ENCODE assay signal across 32 mouse cellular contexts in genomic region chr17:43818390-43818789, GRCm38 (mm10). TPM values are rescaled to one million over a fixed set of nuclear protein-coding genes. Genes with fewer than 3 reads are reported as not detected.
DNase-seq lines count a peak whose midpoint lies in the region; ATAC-seq and TF ChIP-seq lines count a peak whose summit lies in the region.
"Had no signal": no experiment of that assay in that cellular context is flagged by ENCODE, and none has a peak within 500 bp of the region (broad histone marks: within the 10 kb centered on the region; RNA-seq: fewer than 3 reads in every experiment).

No protein-coding gene starts in this region.

- H3K36me3 ChIP-seq in heart, postnatal 0 days (replicated peaks; ENCODE audit: control insufficient read depth, insufficient read depth, low read length), result no peaks in the 10 kb centered on the region
- no peaks in the 10 kb centered on the region for H3K36me3 ChIP-seq in liver, postnatal 0 days (replicated peaks; ENCODE audit: insufficient read depth, low read length)
- H3K36me3 ChIP-seq in liver, embryonic 12.5 days, result no peaks in the 10 kb centered on the region
- no peaks in the 10 kb centered on the region for H3K36me3 ChIP-seq in ES-Bruce4 (ENCODE audit: control insufficient read depth, insufficient read depth, low read length, poor library complexity, severe bottlenecking)
- H3K36me3 ChIP-seq: embryonic facial prominence, embryonic 13.5 days; heart, embryonic 15.5 days; limb, embryonic 15.5 days; neural tube, embryonic 15.5 days; stomach, embryonic 15.5 days had no signal

- H3K4me1 ChIP-seq in heart, postnatal 0 days (ENCODE audit: control insufficient read depth, insufficient read depth), result peaks cover 11% of the 10 kb centered on the region
- H3K4me1 ChIP-seq in liver, postnatal 0 days (ENCODE audit: insufficient read depth), result no peaks in the 10 kb centered on the region
- no peaks in the 10 kb centered on the region for H3K4me1 ChIP-seq in liver, embryonic 12.5 days
- H3K4me1 ChIP-seq in ES-Bruce4 (ENCODE audit: control insufficient read depth, insufficient read depth, low read length), result no peaks in the 10 kb centered on the region
- H3K4me1 ChIP-seq: embryonic facial prominence, embryonic 13.5 days; forebrain, embryonic 13.5 days; limb, embryonic 15.5 days; stomach, embryonic 15.5 days had no signal

- POLR2A ChIA-PET in Patski (lab: Charles Lee), result no interaction called here

- H3K9ac ChIP-seq in heart, postnatal 0 days (replicated peaks; ENCODE audit: low read depth, low read length), result no peak overlapping the region
- no peak overlapping the region for H3K9ac ChIP-seq in liver, postnatal 0 days (replicated peaks)
- H3K9ac ChIP-seq in liver, embryonic 12.5 days, result no peak overlapping the region
- no peak overlapping the region for H3K9ac ChIP-seq in ES-Bruce4 (ENCODE audit: low read depth, poor library complexity, severe bottlenecking)
- H3K9ac ChIP-seq: embryonic facial prominence, embryonic 13.5 days; forebrain, embryonic 13.5 days; heart, embryonic 15.5 days; limb, embryonic 15.5 days; neural tube, embryonic 15.5 days; stomach, embryonic 15.5 days had no signal

- H3K9me3 ChIP-seq in heart, postnatal 0 days (replicated peaks; ENCODE audit: control insufficient read depth, low read length), result no peaks in the 10 kb centered on the region
- H3K9me3 ChIP-seq in liver, postnatal 0 days (ENCODE audit: low read length), result no peaks in the 10 kb centered on the region
- H3K9me3 ChIP-seq in liver, embryonic 12.5 days (replicated peaks), result no peaks in the 10 kb centered on the region
- no peaks in the 10 kb centered on the region for H3K9me3 ChIP-seq in ES-Bruce4 (replicated peaks; ENCODE audit: control insufficient read depth, insufficient read depth, low read length, poor library complexity, severe bottlenecking)
- H3K9me3 ChIP-seq: embryonic facial prominence, embryonic 13.5 days; forebrain, embryonic 13.5 days; heart, embryonic 15.5 days; limb, embryonic 15.5 days; neural tube, embryonic 15.5 days; stomach, embryonic 15.5 days had no signal

- TF ChIP-seq EP300 in heart, postnatal 0 days (IDR thresholded peaks at IDR 0.05; ENCODE audit: low read depth), result no peak
- TF ChIP-seq EP300 in liver, postnatal 0 days (IDR thresholded peaks at IDR 0.05; ENCODE audit: low read depth), result no peak
- no peak for TF ChIP-seq EP300 in ES-Bruce4 (IDR thresholded peaks at IDR 0.05; ENCODE audit: insufficient read depth, low read depth, low read length)

- 78% methylated on average over 6 of the region's 6 CpGs for WGBS in heart, postnatal 0 days
- WGBS in liver, postnatal 0 days (ENCODE audit: insufficient replicate concordance), result 61% methylated on average over 6 of the region's 6 CpGs
- WGBS in liver, embryonic 12.5 days (ENCODE audit: insufficient replicate concordance), result 54% methylated on average over 6 of the region's 6 CpGs

- peak; percentile 28 for TF ChIP-seq CTCF in heart, postnatal 0 days (IDR thresholded peaks at IDR 0.05; ENCODE audit: low read depth)
- peak; percentile 26; the same call in 1 of the 2 replicates for TF ChIP-seq CTCF in liver, postnatal 0 days (IDR thresholded peaks at IDR 0.05; ENCODE audit: low read depth)
- TF ChIP-seq CTCF in ES-Bruce4 (IDR thresholded peaks at IDR 0.05; ENCODE audit: low read depth, low read length), result peak; percentile 36
- peak; percentile 54 for TF ChIP-seq CTCF in Patski (IDR thresholded peaks at IDR 0.05)

- DNase-seq in heart, postnatal 0 days (ENCODE audit: low spot score), result no peak
- no peak for DNase-seq in heart, adult 9 months (ENCODE audit: low spot score in 2 of 2)
- no peak for DNase-seq in liver, postnatal 0 days
- no peak for DNase-seq in Patski (ENCODE audit: low read depth, low spot score)
- DNase-seq in spleen, postnatal 10 days (ENCODE audit: low spot score in 2 of 2), result no peak
- DNase-seq: adrenal gland, postnatal 10 days; cerebellum, adult 2 months; cerebellum, postnatal 36 days; embryo, embryonic 11 days; kidney, adult 9 months; kidney, postnatal 25 days; left cerebral cortex, postnatal 4 days; lung, adult 2 months; lung, postnatal 4 days; midbrain, embryonic 14.5 days; right cerebral cortex, adult 18-20 months; right cerebral cortex, postnatal 4 days had no signal

- TF ChIP-seq POLR2A in ES-Bruce4 (IDR thresholded peaks at IDR 0.05; ENCODE audit: insufficient read depth, low read length), result no peak

- H3K4me2 ChIP-seq in heart, postnatal 0 days (ENCODE audit: low read depth, low read length), result no peak overlapping the region
- H3K4me2 ChIP-seq in liver, postnatal 0 days (ENCODE audit: low read depth, low read length), result no peak overlapping the region
- H3K4me2 ChIP-seq in liver, embryonic 12.5 days, result no peak overlapping the region
- H3K4me2 ChIP-seq: embryonic facial prominence, embryonic 13.5 days; forebrain, embryonic 13.5 days; heart, embryonic 15.5 days; limb, embryonic 15.5 days; neural tube, embryonic 15.5 days; stomach, embryonic 15.5 days had no signal

- H3K27me3 ChIP-seq in heart, postnatal 0 days (ENCODE audit: control insufficient read depth, insufficient read depth, low read length), result no peaks in the 10 kb centered on the region
- no peaks in the 10 kb centered on the region for H3K27me3 ChIP-seq in liver, postnatal 0 days (ENCODE audit: insufficient read depth, low read length)
- H3K27me3 ChIP-seq in liver, embryonic 12.5 days (replicated peaks), result no peaks in the 10 kb centered on the region
- no peaks in the 10 kb centered on the region for H3K27me3 ChIP-seq in ES-Bruce4 (ENCODE audit: control insufficient read depth, insufficient read depth, low read length, poor library complexity, severe bottlenecking)
- H3K27me3 ChIP-seq in Patski, result no peaks in the 10 kb centered on the region
- H3K27me3 ChIP-seq: embryonic facial prominence, embryonic 13.5 days; forebrain, embryonic 13.5 days; heart, embryonic 15.5 days; limb, embryonic 15.5 days; neural tube, embryonic 15.5 days; stomach, embryonic 15.5 days had no signal

- no peak overlapping the region for H3K4me3 ChIP-seq in heart, postnatal 0 days (ENCODE audit: low read depth, low read length)
- H3K4me3 ChIP-seq in liver, postnatal 0 days (ENCODE audit: low read depth, low read length), result no peak overlapping the region
- H3K4me3 ChIP-seq in liver, embryonic 12.5 days, result no peak overlapping the region
- H3K4me3 ChIP-seq in ES-Bruce4 (ENCODE audit: low read depth, low read length), result no peak overlapping the region
- H3K4me3 ChIP-seq: embryonic facial prominence, embryonic 13.5 days; erythroblast, embryonic 14.5 days; forebrain, embryonic 13.5 days; heart, embryonic 15.5 days; limb, embryonic 15.5 days; myocyte; neural tube, embryonic 15.5 days; stomach, embryonic 15.5 days had no signal

- no peak overlapping the region for H3K27ac ChIP-seq in heart, postnatal 0 days (ENCODE audit: low read depth)
- H3K27ac ChIP-seq in liver, postnatal 0 days (ENCODE audit: low read depth), result no peak overlapping the region
- H3K27ac ChIP-seq in liver, embryonic 12.5 days, result no peak overlapping the region
- H3K27ac ChIP-seq in ES-Bruce4 (ENCODE audit: insufficient read depth, low read length), result no peak overlapping the region
- H3K27ac ChIP-seq: embryonic facial prominence, embryonic 13.5 days; forebrain, embryonic 13.5 days; heart, embryonic 15.5 days; limb, embryonic 15.5 days; neural tube, embryonic 15.5 days; stomach, embryonic 15.5 days had no signal

- in situ Hi-C loops in Patski (cut with MboI; ENCODE audit: low pct_unique_long_range_greater_than_20kb), result no loop called here

- ATAC-seq in heart, postnatal 0 days (ENCODE audit: insufficient read depth, low read depth), result no peak
- no peak for ATAC-seq in liver, postnatal 0 days
- no peak for ATAC-seq in liver, embryonic 12.5 days
- ATAC-seq in Patski, result no peak
- ATAC-seq: activated CD4-positive, CD25-positive, alpha-beta regulatory T cell, adult 4 months; forebrain, embryonic 13.5 days; hindbrain, embryonic 16.5 days; intestine, embryonic 16.5 days had no signal

- CTCF ChIA-PET in Patski (lab: Charles Lee), result interaction anchor here (1.0 to 1.1 kb wide), 2 partner anchors 11 to 12 kb away, joined by 4 to 5 read pairs; no protein-coding TSS in a partner anchor

RNA-seq across cellular contexts. Expression of gene Rcan2, which starts 17.2 kb away (rescaled TPM):
- 125 and 167 TPM in 2 replicates for total RNA-seq in heart, postnatal 0 days (2014; rRNA removed; ENCODE audit: low replicate concordance)
- polyA plus RNA-seq in heart, postnatal 0 days (2015; fragmentation: Nextera tagmentation; extraction: Ambion mirVana), result 83.8 and 94.3 TPM in 2 replicates
- 0.87 and 1.2 TPM in 2 replicates for polyA plus RNA-seq in liver, postnatal 0 days (2015; fragmentation: Nextera tagmentation; extraction: Ambion mirVana)
- 1.7 and 1.9 TPM in 2 replicates for polyA plus RNA-seq in liver, embryonic 12.5 days (2016; fragmentation: Nextera tagmentation; extraction: Ambion mirVana)
- polyA plus RNA-seq in ES-Bruce4 (2011; ENCODE audit: insufficient read depth, insufficient read length, low read depth, missing spikeins) (2.6 and 3.1 TPM in 2 replicates), Patski (2021) (109 TPM)
- total RNA-seq: hematopoietic stem cell, adult 5-6 weeks; megakaryocyte-erythroid progenitor cell, adult 5-6 weeks had no signal
- polyA plus RNA-seq: activated CD4-positive, CD25-positive, alpha-beta regulatory T cell, adult 4 months; erythroblast, embryonic 14.5 days had no signal

Comparison
In these comparisons a context has a peak if more than half of its experiments do, and no peak if none do; other contexts are left out.
1. RNA of gene Rcan2, which starts 17.2 kb away (polyA plus RNA-seq): 109 TPM in Patski (single experiment) and 83.8 to 94.3 TPM in heart, postnatal 0 days; 2.6 to 3.1 TPM in ES-Bruce4, 1.7 to 1.9 TPM in liver, embryonic 12.5 days and 0.87 to 1.2 TPM in liver, postnatal 0 days; every median in the first group is over 10 times any median in the second.
2. Peak in every context shown above with its lines, with median percentiles within 50 percentile points of each other: CTCF ChIP-seq.